Mouse (Mus musculus) ZHBTc4 (cell line): ENCODE measurements at regions not wholly inside any gene's neighbourhood (a gene's known extent, or its start where the extent isn't known, plus 50 kb on each side); places are given as distances from the start of the nearest gene placed in this dataset.

Source experiments
- DNase-seq: peaks from one replicate; pipeline ENCODE4 v3.0.0-alpha.2; 2011; ENCODE audit warnings: low read depth, low spot score

DNA sequence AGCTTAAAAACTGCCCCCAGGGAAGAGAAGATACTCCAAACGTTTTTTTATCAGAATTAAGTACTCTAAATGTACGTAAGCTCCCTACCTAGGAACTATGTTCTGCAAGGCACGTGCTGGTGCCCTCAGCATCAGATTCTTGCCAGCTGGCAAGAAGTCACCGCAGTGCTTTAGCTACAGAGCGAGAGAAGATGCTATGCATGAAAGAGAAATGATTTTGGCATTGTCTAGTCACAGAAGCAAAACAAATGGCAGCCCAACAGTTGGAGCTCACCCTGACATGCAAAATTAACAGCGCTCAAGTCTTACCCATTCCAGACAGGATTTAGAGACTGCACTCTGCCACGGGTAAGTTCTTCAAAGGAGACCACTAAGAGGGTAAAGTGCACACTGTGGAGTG lies 311.5 kb downstream of the Glrx3 start:
- no peak for DNase-seq

DNA sequence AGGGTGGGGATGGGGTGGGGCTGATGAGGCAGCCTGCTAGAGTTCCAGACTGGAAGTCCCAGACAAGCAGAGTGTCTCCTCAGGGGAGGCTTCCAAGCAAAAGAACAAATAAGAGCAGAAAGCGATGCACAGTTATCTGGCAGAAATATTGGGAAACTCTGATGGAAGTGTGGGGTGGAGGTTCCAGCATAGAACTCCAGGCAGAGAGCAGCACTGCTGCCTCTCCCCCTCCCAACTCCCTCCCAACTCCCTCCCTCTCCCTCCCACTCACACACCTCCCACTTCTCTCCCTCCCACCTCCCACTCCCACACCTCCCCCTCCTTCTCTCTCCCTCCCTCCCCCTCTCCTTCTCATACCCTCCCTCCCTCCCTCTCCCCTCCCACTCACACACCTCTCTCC lies 313.3 kb downstream of the Glrx3 start:
- DNase-seq = no peak

DNA sequence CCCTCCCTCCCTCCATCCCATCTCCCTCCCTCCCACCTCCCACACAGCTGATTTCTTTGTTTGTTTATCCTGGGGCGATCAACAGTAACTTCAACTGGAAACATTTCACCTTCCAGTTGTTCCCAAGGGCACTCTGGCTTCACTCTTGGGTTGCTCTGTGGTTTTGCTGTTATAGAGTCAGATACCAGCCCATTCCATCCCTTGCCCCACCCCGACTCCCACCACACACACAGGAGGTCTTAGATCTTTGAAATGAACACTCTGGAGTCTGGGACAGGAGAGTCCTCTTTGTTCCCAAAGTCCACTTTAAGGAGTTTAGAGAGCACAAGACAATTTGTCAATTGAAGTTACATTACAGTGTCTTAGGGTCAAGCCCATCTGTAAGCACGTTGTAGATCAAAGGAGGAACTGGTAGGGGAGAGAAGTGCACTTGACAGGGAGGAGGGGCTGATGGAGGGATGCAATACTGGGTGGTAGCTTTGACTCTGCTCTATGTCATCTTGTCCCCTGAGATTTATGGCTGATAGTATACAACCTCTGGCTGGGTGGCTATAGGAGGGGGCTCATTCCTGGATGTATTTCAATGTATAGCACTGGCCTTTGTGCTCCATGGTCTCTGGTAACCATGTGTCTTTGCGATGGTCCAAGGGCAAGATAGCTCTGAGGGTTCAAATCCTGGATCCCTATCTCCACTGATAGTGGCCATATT lies 313.9 kb downstream of the Glrx3 start:
- peak; percentile 78 for DNase-seq

DNA sequence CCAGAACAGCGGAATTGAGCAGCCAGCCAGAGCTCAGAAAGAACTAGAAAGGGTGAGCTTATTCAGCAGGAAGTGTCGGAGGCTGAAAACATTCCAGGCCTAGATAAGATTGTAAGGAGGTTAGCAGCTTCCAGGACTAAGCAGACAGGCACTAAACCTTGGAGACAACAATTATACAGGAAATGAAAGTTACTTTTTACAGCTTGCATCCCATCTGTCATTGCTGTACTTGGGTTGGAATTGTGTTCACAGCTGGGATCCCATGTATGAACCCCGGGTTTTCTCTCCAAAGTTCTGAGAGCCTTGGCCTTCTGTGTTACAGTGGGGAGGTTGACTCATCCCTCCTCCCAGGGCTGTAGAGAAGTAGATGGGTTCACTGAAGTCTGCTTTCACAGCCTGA lies 328.5 kb downstream of the Glrx3 start:
- no peak for DNase-seq

DNA sequence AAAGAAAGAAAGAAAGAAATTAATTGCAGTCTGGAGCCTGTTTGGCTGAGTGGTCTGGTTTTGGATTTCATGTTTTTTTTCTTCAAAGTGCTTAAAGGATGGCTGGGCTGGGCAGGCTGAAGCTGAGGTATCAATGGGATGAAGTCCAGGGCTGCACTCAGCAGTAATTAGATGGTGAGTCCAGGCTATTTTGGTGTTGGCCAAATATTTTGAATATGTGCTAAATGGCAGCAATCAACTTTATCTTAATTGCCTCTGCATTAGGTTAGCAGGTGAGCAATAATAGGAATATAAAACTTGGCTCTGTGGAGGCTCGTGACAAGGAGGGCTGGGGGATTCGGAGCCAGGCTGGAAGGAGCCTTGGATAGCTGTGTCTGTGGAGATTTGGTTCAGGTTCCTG lies 329.3 kb downstream of the Glrx3 start:
- no peak for DNase-seq

DNA sequence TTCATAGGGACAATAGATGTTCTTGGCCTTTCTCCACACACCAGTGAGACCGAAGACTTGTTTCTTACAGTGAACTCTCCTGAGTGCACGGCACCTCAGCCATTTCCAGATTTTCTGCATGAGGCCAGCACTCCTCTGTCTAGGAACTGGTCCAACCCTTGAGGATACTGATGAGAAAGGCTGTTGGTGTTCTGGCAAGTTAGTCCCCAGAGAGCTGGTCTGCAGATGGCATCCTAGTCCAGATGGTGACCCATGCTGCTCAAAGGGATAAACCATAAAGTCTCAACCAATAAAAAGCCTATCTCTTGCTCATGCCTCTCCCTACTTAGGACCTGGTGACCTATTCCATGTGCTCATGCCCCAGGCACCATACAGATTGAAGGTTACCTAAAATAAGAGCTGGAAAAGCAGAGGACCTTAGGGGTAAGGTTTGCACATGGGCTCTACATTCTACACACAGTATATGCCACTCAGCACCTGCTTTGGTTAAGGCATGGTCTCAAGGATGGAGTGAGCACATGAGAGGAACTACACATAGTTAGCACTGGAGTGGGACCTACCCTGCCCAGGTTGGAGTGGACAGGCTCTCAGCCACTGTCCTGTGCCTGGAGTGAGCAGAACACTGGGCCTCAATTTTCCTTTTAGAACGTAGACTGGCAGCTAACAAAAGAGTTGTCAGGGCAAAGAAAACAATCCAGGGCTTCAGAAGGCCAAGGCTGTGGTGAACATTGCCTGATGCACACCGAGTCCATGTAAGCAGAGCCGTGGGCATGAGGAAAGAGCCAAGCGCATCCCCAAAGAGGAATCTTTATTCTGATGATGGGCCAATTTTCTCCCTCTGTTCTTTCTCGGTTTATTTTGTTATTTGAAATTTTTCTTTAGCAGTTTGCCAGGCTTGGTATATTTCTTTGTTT lies 335.9 kb downstream of the Glrx3 start:
- DNase-seq = no peak

DNA sequence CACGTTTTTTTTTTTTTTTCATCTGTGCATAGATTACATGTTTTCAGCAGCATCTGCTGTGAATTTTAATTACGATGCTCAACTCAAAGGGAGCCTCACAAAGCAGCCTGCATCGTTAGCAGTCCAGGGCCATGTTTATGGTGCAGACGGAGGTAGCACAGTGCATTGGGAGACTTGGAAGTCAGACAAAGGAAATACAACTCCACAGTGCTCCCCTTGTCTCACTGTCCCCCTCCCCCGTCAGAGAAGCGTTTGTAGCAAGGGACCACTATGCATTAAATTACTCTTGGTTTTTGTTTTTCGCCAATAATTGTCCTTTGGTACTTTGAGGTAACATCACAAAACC lies 336.5 kb downstream of the Glrx3 start:
- DNase-seq = no peak

DNA sequence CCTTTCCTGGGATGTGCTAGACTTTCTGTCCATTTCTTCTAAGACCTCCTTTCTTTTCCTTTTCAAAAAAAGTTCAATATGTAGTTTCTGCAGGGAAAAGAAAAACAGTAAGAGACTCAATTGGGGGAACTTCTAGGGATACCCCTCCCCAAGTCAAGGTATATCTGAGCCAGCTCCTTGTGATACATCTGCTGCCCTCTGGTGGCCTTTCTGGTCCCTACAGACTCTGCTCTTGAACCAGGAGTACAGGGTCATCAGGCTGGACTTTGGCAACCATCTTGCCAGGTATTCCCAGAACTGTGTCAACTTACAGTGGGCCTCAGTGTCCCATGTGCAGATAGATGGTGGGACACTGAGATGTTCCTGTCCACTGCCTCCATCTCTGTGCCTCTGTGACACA lies 346.5 kb downstream of the Glrx3 start:
- DNase-seq = peak; percentile 59

DNA sequence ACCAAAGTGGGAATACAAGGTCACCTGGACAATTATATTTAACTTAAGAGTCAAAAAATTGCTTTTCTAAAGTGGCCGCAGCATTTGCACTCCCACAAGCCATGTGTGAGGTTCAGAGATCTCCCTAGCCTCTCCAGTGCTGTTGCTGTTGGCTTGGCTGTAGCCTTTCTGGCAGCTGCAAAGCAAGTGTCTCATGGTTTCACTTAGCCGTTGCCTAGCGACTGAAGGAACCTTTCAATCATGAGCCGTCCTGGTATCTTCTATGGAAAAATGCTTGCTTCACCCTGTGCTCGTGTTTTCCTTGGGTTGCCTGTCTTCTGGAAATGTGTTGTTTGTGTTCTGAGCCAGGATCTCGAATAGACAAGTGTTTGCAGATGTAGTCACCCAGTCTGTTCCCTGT lies 367.9 kb downstream of the Glrx3 start:
- peak; percentile 16 for DNase-seq

DNA sequence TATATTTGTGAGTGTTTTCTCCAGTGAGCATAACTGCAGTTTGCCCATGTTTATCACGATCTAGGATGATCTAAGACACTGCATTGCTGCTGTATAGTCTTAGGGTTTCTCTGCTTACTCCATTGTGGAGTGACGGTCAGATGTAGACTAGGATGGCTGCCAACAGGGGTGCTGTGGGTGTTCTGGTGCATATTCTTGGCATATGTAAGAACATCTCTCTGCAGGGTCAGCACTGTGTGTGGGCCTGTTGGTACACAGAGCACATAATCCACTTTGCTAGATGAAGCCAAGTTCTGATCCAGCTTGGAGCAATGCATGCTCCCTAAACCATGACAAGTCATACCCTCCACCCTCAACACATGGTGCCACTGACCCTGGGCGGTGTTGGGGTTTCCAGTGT lies 375.4 kb downstream of the Glrx3 start:
- no peak for DNase-seq

DNA sequence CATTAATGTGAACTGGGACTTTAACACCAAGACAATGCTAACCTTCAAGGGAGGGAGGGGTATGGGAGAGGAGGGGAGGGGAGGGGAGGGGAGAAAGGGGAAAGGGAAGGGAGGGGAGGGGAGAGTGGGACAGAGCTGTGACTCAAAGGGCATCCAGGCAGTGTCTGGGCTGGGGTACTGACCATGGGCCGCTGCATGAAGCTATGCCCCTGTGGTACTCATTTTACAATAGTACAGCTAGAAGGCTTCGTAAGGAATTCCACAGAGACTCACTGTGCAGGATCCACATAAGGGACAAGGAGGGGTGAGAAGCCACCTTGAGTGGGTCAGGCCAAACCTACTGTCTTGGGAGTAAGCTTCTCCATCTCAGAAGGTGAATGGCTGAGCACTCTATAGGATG lies 403.1 kb downstream of the Glrx3 start:
- no peak for DNase-seq

DNA sequence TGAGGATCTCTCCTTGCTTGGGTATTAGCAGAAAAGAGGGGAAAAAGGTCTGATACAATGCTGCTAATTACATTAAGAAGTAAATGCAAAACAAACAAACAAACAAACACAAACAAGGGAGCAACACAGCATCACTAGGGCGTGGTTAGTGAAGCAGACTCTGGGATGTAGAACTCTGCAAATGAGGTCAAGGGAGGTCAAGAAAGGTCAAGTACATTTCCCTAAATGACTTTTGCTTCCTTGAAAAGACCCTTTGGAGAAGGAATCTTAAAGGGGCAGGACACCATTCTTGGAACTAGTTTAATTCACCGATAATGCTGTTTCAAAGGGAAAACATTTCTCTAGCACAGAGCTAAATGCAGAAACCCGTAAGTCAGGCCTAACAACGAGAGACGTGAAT lies 403.6 kb downstream of the Glrx3 start:
- DNase-seq = no peak

DNA sequence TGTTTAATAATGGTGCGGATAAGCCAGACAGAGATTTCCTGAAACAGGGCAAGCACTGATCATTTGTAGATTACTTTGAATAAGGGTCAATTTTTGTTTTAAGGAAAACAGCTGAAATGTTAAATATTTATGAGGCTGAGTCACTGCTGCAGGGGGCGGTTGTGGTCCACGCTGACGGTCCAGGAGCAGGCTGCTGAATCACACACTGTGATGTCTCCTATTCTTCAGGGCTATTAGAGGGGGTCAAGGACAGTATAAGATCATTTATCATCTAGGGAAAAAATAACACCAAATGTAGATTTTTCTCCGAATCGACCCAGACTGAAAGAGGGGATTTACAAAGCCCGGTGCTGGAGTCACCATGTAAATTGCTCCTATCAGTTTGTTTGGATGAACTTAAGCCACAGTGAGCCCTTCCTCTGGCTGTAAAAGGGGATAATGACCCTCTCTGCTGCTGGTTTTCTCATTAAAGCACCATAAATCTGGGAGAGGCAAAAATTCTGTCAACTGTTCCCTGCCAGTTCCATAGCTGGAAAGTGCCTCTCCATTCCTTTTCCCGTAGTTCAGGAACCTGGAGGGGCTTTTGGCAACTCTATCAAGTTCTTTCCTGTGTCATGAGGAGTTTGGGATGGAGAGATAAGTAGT lies 404.2 kb downstream of the Glrx3 start:
- DNase-seq = no peak

DNA sequence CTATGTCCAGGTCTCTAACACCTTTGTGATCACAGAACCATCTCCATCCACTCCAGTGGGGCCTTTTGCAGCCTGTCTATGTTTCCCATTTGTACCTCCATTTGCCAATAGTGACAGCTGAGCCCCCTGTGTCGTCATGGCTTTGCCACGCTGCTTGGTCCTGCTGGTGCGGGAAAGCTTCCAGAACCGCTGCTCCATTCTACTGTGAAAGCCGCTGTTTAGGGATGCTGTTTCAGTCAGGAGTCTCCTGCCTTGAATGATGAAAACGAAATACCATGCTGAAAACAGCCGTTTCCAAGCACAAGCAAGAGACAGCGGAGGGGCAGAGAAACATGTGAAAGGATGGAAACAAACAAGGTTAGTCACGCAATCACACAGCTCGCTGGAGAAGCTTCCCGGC lies 410.4 kb downstream of the Glrx3 start:
- no peak for DNase-seq

DNA sequence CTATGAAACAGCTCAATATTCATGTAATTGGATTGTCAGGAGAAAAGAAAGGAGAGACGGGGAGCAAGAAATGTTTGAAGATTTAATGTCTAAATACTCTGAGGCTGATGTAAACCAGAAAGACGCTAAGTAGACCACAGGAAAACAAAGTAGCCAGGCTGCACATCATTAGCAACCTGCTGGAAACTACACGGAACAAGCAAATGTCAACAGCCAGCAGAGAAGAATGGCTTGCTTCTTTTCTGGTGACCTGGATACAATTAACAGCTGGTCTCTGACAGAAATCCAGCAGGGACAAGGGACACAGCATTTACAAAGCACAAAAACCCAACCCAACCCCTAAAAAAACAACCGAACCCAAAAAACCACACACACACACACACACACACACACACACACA lies 413.6 kb downstream of the Glrx3 start:
- DNase-seq = no peak

DNA sequence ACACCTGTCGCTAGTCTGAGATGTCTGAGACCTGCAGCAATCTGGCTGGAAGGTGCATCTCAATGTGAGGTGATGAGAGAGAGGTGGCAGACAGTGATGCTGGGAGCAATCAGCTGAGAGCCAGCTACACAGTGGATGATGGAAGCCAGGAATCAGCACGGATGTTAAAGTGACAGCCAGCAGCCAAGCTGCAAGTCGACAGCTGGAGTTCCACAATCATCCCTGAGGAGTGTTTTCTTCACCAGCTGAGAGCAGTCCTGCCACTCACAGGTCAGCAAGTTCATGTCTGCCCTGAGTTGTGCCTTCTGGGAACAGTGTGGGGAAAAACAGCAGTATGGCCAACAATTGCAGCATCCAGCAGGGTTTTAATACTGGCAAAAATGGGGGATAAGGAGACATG lies 422.3 kb downstream of the Glrx3 start:
- DNase-seq = no peak

DNA sequence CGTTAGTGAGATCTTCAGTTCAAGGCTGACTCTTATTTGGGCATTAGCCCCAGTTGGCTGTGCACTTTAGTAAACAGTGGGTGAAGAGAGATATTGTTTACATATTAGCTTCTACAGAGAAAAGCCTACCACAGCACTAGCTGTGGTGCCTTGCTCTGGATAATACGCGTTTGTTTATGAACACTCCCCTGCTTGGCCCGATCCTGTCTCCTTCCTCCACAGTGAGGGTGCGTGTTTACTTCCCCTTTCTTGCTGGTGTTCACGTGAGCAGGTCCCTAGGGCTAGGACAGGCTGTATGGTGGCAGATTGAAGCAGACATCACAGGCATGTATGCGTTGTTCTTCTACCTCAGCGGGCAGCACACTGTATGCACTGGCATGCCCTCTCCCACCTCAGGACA lies 423.1 kb downstream of the Glrx3 start:
- no peak for DNase-seq

DNA sequence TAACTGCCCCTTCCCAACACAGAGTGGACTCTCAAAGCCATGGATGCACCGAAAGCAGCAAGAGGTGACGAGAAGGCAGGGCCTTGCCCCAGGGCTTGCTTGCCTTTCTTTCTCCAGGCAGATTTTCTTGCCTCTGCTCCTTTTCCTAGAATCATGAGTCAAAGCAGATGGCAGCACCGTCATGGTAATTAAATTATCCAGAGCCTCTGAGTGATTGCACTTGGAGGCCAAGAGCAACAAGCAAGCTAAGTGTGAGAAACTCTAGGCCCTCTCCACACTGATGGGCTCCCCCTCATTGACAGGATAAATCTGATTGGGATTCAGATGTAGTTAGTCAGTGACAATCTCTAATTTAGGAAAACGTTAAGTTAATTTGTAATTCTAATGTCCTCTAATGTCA lies 427.5 kb downstream of the Glrx3 start:
- no peak for DNase-seq

DNA sequence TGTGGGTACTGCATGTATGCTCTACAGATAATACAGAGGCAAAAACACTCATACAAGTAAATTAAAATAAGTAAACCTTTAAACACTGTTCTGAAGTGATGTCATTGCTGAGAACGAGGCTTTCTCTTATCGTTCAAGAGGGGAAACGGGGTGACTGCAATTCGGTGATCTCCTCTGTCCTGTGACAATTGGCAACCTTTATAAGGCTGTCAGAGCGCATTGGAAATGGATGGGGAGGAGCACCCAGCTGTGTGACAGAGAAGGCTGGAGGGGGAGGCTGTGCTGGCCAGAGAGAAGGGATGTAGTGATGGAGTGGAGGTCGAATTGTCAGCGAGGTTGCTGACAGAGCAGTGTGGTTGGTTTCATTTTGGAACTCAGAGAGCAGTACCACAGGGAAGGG lies 428.0 kb downstream of the Glrx3 start:
- no peak for DNase-seq

DNA sequence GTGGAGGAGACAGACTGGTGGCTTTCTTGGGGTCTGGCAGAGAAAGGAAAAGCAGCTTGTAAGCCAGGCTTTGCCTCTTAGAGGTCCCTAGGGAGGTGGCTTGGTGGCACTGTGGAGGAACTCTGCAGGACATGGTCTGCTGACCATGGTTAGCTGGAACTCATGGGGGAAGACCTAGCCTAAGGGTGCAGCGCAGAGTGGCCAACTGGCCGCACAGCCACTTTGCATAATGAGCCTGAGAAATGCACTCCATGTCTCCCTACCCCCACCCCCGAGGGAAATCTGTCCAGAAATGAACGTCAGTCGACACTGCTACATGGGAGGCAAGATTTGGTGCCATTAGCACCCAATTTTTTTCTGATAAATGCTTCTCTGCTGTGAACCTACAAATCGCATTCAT lies 429.5 kb downstream of the Glrx3 start:
- DNase-seq = no peak

DNA sequence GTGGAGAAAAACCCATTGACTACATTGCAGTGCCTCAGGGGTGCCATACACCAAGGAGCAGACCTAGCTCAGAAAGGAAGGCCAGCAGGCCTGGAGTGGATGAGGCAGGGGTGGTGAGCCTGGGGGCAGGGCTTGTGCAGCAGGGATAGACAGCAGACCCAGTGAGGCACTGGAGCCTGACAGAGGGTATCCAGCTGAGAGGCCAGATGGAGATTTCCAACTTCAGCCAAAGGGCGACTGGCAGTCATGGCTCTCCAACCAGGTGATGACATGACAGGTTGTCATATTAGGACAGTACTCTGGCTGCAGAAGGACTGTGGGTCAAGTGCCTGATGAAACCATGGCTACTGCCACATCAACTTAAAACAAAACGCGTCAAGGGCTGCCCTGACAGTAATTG lies 431.1 kb downstream of the Glrx3 start:
- no peak for DNase-seq

DNA sequence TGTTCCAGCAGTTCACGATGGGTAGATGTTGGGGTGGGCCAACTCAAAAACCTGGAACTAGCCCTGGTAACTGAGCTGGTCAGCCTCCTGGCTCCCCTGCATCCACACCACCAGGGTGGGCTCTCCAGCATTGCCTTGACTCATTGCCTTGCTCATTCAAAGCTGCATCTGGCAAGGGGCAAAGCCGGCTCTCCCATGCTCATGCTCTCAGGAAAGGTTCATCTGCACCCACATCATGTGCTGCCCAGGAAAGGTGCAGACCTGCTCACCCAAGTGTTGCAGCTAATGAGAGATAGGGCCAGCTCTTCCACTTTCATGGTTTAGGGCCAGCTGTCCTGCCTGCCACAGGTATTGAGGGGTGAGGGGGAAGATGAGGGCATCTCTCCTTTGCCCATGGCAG lies 437.9 kb downstream of the Glrx3 start:
- DNase-seq = no peak

DNA sequence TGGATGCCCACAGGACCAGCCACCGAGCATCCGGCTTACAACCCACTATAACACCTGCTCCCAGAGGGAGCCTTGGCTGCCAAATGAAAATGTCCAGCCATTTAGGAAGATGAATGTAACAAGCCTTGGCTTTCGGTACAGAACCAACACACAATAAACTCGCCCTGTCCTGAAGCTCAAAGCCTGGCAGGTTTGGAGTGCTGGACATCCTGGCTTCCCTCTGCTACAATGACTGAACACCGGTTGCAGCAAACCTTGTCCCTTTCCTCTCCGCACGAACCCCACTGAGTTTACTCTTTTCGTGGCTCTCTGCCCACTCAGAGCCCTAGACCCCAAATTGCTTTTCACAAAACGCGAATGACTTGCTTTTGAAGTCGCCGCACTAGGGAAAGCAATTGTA lies 441.9 kb downstream of the Glrx3 start:
- DNase-seq = no peak
